Mouse (Mus musculus) cerebellum, adult 9-10 months (tissue): ENCODE measurements at regions not wholly inside any gene's neighbourhood (a gene's known extent, or its start where the extent isn't known, plus 50 kb on each side); places are given as distances from the start of the nearest gene placed in this dataset.

Experiments
- DNase-seq: peaks from one replicate; pipeline ENCODE4 v3.0.0; 2022

DNA sequence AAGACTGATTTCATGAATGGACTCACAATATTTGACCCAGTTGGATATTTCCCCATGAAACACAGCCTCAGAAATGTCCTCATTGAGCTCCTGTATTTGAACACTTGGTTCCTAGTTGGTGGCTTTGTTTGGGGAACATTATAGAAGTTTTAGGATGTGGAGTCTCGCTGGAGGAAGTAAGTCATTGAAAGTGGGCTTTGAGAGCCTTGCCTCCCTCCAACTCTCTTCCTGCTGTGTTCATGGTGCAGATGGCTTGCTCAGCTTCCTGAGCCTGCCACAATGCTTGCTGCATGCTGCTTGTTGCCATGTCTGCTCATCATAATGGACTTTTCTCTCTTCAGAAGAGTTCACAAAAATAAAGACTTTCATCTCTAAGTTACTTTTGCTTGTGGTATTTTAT is 239.5 kb upstream of the Trib2 start:
- no peak for DNase-seq

DNA sequence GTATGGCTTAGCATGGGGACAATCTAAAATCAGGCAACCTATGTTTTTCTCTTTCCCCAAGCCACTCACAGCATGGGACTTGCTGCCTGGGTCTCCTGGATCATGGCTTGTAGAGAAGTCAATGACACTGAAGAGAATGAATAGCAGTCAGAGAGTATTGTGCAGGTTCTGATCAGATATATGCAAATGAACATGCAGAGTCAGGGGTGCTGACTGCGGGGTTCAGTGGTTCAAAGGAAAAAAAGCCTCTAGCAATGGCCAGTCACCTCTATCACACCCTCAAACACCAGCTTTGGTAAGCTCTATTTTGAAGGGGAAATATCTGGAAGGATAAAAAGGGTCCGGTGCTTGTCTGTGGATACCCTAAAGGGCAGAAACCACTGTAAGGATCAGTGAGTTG is 237.9 kb upstream of the Trib2 start:
- DNase-seq: no peak

DNA sequence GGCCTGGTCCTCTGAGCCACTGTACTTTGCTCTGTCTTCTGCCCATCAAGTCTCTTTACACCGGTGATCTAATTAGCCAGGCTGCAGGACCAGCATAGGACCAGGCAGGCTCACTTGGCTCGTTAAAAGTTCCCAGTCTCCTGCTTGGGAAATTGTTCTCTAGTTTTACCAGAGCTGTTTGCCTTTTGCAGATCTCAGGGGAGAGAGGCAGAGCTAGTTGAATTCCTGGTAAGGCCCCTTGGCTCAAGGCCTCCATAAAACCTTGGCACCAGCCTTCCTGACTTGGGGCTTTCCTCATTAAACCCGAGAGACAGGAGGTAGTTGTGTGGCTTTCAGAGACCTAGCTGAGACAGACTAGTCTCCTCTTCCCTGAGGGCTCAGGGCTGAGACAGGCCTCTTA is 237.0 kb upstream of the Trib2 start:
- no peak for DNase-seq

DNA sequence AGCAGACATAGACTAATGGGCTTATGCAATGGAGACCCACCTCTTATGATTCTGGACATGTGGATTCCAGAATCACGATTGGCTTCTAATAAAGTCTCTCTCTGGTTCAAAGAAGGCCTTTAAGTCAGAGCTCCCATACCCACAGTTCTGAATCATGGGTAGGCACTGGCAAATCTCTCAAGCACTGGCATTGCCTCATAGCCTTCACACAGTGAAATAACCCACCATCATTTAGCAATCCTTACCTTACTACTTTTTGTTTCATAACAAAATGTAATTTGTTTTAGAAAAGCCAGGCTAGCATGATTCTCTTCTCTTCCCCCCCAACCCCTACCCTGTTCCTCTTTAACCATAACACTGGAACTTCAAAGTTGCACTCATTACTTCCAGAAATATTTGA is 236.3 kb upstream of the Trib2 start:
- DNase-seq: no peak

DNA sequence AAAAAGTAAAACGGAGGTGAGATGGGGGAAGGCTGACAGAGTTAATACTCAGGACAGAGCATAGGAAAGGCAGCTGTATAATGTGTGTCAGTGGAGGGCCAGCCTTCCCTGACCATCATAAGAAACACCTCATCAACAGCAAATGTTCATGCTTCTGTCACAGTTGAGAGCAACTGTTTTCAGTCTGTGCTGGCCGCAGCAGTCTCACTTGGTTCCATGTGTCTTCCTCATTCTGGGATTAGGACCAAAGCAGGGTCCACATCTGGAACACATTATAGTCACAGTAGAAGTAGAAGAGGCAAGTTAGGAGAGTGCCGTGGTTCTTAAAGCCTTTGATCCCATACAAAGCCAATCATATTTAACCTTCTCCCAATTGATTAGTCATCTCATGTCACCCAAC is 235.6 kb upstream of the Trib2 start:
- DNase-seq: no peak

DNA sequence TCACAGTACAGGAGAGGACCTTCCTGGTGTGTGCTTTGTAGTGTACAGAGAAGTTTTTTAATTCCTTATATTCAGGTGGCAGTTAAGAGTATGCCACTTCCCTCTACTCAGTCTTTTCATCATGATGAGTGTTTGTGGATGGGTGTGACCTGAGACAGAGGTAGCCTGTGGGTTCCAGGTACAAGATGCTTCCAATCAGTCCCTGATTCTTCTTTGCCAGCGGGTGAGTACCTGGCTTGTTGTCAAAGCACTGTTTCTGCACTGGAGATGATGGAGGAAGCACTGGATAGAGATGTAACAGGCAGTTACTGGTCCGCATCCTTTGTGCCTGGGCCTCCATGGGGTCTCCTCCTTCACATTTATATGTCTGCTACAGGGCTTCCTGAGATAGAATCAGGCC is 234.7 kb upstream of the Trib2 start:
- DNase-seq: no peak

DNA sequence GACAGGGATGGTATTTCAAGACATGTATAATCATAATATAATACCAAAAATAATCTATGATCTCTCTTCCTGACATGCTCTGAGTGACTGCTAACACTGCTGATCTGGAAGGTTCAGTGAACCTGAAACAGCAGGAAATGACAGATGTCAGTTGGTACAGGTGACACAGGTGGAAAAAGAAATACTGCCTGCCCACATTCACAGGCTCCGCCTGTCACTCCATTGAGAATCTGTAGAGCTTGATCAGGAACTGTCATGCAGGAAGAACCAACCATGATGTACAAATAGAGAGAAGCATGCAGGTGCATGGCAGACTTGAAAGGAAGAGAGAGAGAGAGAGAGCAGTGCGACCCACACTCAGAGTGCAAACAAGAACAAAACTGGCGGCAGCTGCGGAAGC is 232.8 kb upstream of the Trib2 start:
- no peak for DNase-seq

DNA sequence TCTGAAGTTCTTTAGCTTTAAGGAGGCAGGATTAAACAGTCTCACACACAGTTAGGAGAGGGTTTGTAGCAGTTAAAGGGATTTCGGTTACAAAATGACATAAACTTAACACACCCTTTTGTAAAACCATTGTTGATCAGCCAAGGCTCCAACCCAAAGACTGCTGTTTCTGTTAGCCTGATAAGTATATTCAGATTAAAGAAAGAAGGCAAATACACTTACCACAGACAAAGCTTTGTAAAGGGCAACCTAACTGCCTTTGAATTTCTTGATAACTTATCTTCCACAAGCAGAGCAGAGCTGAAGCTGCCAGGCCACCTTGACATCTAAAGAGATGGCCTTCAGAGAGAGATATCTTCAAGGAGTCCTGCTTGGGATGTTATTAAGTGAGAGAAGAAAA is 229.9 kb upstream of the Trib2 start:
- DNase-seq: no peak

DNA sequence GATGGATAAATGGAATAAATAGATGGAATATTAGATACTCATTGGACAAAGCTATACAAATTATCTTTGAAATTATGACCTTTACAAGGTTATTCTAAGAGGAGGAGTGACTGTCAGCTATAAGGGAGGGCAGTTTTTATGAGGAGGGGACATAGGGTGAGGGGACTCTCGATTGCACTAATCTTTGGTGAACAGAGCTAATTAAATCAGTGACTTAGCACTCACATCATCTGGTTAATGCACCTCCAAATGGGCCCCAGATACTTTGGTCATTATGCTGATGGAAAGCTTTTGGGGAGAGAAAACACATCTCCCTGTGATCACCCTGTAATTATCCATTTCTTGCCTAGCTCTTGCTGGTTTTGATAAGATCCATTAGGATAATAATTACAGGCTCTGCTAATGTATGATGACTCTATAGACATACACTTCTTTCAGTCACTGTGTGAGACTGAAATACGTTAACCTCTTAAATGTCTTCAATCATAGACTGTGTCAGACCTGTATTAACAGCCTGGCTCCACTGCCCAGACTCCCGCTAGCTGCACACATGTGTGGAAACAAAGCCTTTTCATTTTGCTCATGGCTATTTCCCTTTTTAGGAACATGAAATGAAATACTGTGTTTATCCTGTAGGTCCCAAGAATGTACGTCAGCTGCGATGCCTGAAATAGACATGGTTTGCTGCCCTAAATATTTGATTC is 229.2 kb upstream of the Trib2 start:
- DNase-seq: no peak

DNA sequence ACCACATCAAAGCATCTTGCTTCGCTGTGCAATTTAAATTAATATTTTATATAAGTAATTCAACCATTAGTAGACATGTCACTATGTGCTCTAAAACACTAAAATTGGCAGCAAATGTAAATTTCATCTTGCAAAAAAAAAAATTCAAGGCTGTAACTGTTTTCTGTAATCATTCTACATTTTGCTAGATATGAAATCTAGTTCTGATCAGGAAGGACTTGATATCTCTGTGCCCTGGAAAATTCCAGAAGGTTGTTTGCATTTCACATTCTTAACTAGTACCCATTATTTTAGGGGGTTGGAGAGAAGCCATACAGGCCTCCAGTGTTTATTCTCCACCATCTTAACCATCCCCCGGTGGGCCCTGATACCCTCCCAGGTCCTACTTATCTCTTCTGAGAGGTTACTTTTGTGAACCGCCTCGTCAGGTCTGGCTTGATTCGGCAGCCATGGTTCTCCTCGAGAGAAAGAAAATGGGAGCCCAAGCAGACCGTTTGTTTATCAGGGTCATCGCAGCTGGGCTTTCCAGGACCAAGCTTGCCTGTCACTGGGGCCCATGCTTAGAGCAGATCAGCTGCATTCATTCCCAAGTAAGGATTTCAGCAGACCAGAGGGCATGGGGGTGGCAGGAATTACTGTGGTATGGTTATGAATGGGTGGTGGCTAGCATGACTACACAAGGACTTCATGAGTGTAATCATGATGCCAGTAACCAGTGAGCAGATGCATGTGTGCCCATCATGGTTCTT is 226.9 kb upstream of the Trib2 start:
- no peak for DNase-seq

DNA sequence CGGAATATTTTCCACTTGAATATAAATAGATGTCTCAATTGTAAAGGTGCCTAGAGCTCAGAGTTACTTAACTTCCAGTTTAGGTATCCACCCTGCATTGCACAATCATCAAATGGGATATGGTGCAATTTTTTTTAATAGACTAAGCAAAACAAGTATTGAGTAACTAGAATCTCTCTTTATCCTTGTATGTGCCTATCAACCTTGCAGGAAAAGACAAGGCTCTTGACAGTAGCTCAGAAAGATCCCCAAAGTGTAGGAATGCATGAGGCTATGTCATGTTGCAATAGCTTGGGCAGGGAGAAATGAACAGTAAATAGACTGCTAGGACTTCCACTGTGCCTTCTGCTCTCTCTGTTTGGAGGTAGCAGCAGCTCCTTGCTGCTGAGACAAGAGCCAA is 225.6 kb upstream of the Trib2 start:
- DNase-seq: no peak

DNA sequence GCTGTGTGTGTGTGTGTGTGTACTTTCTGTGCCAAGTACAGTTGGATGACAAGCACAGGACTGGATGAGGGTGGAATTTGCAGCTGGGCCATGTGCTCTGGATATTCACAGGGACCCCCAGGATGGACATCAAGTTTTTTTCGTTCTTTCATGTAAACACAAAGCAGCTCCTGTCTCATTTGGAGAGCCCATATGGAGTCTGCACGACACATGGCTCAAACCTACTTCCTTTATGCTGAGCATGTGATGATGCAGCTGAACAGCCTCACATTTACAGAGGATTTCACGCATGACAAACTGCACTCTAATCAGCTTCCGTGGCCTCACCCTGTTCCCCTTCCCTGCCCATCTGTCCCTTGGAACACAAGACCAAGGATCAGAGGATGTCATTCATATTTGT is 224.4 kb upstream of the Trib2 start:
- DNase-seq: no peak

DNA sequence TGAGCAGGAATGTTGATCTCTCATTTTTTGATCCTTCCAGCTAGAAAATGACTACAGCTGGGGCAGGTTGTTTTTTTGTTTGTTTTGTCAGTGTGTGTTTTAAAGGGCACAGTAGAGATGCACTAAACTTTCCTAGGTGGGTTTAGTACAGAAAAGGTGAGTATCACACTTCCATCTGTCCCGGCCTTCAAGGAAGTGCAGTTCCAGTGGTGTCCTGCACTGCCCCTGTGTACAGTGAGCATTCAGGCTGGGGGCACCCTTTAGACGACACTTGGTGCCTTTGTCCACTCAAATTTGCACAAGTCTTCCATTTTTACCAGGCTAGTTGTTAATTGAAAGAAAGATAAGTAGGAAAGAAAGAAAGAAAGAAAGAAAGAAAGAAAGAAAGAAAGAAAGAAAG is 218.8 kb upstream of the Trib2 start:
- DNase-seq: no peak

DNA sequence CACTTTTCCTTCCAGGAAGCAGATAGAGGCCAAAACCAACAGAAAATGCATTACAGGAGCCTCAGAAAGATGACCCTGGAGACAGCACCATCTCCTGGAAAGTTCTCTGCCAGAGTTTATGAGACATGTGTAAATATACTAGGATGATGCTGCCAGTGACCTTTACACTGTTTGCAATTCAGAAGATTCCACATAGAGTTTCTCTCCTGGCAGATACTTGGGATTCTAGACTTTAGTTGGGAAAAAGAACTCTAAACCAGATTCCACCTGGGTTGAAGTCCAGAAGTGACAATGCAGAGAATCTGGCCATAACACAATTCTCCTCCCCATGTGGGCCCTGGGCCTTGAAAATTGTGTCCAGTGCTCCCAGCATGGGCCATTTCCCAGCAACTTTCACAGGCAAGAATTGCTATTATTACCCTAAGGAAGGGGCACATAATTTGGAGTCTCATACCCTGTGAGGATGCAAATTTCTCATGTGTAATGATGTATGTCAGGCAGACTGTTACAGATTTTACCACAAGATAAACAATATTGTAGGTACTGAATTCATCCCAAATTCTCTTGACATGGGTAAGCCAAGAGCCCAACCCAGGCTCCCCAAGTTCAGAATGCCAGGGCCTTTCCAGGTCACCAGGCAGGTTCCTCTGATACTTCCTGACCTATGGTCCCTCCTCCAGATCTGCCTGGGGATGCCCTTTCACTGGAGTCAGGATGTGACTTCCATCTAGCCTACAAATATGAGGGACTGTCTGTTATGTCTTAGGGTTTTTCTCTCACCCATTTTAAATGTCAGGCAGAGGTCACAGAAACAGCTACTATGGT is 218.2 kb upstream of the Trib2 start:
- DNase-seq: no peak

DNA sequence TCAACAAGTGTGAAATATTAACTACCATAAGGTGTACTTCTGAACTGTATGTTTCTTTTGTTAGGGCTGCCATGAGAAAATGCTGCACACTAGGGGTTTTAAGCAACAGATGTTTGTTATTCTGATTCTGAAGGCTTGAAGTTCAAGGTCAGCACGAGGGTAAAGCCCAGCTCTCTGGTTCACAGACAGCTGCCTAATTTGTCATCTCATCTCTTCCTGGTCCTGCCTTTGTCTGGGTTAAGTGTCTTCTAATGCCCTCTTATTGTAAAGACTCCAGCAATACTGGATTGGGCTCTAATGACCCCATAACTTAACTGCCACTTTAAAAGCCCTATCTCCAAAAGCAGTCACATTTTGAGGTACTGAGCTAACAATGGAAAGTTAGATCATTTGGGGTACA is 209.9 kb upstream of the Trib2 start:
- no peak for DNase-seq

DNA sequence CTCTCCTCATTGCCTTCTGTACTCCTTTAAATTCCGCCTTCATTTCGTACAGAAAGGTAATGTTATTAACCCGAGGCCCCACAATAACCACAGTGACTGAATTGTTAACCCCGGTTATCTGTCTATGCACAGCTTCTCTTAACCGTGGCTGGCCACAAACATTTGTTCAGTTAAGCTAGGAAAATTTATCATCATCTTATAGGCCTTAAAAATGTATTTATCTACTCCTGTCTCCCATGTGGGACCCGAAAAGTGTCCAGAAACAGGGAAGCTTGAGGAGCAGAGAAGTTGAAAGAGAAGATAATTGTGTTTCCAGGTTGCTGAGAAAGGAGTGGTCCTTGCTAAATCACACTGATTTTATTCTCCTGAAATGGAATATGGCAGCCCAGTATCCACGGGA is 206.6 kb upstream of the Trib2 start:
- DNase-seq: no peak

DNA sequence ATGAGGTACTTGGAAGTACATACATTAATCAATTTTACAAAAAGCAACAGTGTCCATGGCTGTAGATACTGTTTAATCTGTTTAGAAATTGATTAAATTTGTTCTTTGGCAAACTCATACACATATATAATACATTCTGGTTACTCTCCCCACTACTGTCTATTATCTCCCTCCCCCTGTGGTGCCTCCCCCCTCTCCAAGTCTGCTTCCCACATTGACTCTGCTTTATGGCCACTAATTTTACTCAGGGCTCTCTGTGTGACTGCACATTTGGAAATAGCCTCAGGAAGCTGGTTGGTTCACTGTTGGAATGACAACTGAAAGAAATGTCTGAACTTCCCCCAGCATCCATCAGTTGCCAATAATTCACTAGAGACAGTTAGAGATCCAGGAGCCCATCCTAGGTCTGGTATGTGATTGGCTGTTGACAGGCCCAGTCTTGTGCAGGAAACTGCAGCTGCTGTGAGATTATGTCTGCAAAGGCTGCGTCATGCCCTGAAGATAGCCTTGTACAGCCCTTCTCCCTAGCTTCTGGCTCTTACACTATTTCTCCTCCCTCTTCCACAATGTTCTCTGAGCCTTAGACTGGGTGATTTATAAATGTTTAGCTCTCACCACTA is 204.6 kb upstream of the Trib2 start:
- DNase-seq: no peak

DNA sequence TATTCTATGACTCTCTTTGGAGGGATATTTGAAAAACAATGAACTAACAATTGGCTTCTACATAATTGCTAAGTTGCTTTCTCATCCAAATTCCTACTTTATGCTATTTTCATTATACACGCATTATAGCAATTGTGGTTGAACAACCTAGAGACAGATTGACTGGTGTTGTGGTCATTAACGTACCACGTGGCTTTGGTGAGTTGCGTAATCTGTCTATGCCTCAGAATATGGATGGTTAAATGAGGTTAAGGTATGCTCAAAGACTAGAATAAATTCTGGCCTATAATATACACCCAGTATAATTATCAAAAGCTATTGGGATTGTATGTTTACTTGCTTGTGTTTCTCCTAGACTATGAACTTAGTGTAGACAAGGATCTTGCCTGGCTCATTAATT is 201.5 kb upstream of the Trib2 start:
- DNase-seq: no peak

DNA sequence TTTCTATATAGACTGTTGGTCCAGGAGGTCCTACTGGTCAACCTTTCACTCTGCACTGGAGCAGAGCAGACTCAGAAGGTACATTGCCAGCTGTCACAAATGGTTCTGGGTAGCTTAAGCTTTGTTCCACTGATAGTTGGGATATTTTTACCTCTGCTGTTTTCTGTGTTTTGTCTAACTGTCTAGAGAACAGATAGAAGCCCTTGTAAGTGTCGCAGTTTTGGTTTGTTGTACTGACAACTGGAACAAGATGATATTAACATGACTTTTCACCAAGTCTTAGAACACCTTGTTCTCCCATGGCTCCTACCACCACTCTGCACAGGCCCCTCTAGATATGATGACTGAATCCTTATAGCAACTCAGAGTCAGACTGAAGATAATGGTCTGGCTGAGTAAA is 199.9 kb upstream of the Trib2 start:
- no peak for DNase-seq

DNA sequence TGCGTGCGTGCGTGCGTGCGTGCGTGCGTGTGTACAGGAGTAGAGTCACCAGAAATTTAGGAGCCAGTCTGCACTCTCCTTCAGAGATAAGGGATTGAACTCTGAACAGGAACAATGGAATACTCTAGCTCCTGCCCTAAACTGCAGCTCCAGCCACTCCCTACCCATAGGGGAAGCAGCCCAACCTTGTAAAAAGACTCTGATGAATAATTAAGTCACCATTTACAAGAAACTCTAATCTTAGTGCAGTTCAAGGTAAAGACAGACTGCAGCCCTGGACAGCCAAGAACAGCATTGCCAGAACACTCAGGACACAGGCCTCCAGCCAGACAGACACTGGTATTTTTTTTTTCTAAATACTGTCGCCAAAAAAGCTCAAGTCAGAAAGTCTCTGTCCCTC is 198.9 kb upstream of the Trib2 start:
- no peak for DNase-seq

DNA sequence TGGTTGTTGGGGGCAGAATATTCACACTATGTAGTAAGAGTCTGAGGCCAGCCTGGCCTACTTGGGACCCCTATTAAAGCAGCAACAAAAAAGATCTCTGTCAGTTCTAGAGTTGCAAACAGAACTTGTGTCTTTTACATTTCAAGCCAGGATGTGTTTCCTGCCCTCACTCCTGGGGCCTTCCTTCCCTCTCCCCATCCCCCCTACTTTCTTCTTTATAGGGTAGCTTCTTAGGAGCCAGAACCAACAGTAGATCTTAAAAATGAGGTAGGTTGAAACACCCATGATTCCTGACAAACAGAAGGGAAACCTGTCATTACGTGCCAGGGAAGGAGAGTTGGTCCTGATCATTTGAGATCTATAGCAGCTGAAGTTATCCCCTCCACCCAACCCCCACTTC is 198.0 kb upstream of the Trib2 start:
- no peak for DNase-seq

DNA sequence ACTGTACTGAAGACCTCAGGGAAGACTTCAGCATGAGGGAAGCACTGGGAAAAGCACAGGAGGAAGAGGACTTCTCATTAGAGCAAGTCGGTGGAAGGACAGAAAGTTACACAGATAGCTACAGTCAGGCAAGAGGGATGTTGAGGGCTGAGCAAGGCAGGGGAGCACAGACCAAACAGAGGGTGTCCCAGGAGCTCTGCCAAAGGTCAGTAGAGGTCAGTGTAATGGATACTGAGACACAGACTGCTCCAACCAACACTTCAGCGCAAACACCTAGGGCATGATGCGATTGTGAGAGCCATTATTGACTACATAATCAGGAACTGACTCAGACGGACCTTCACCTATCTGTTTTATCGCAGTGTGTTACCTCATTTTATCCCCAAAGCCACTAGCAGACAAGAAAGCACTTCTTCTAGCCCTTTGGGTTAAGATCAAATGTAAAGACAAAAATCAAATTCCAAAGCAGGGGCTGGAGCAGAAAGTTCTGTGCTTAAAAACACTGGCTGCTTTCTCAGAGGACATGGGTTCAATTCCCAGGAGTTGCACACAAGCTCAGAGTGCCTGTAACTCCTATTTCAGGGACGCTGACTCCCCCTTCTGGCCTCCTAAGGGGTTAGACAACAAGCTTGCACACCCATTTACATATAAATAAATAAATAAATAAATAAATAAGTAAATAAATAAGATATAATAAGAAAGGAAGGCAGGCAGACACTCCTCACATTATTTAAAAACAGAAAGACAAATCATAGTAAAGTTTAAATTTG is 197.3 kb upstream of the Trib2 start:
- DNase-seq: no peak

DNA sequence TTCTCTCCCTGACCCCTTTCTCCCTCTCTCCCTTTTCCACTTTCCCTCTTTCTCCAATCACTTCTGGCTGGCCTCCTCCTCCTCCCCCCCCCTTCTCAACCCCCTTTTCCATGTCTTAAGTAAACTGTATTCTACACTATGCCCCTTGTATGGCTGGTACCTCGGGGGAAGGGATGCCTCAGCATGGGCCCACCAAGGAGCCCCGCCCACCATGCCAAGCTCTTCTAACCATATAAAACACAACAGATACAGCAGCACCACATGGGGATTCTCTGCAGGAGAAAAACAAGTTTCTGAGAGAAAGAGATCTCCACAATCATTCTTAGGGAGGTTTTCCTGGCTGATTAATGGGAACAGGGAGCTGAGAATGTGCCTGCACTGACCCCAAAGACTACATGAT is 196.6 kb upstream of the Trib2 start:
- DNase-seq: no peak
